Mouse (Mus musculus): ENCODE results near the gene Myl6.

DNA sequence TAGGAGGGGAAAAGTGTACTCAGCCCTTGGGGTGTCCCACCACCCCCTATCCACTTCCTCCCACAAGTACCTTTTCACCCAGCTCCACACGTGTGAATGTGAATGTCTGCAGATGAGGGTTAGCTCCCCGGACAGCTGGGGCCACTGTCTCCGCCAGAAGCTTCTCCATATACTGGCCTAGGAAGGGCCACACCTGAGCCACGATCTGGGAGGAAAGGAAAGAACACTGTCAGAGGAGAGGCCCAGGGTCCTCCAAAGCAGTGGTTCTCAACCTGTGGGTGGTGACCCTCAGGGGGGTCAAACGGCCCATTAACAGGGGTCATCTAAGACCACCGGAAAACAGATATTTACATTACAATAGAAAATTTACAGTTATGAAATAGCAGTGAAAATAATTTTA, 28.4 kb upstream of the Myl6 start:
- TF ChIP-seq CTCF (IDR thresholded peaks at IDR 0.05) (no peak), EP300 (IDR thresholded peaks at IDR 0.05) (no peak)
